Mouse (Mus musculus): Measurements from ENCODE around the gene Exoc3l4. TPM values are rescaled to one million over a fixed set of nuclear protein-coding genes. Genes with fewer than 3 reads are reported as not detected.
A peak's percentile ranks its signal among the peaks of the same experiment; 100 is the strongest.

The Exoc3l4 gene
- polyA plus RNA-seq, 1 experiment from 2014 or later, result 5.7 TPM

DNA sequence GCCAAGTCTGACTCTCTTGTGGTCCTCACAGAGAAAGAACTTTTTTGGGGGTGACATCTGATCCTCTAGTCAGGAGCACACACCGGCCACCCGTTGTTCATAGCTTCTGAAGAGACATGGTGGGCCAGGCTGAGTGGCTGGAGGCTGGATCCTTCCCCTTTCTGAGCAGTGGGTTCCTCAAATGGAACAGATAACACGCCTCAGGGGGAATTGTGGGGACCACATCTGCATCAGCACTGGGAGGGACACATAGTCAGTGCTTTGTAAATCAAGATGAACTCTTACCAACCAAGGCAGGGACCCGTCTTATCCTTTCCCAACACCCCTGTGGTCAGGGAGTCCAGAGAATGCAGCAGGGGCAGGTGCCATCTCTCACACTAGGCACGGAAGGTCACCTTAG lies 3.1 kb downstream of the Exoc3l4 start:
- Histone ChIP-seq H3K36me3 (ENCODE audit: control insufficient read depth, insufficient read depth, low read length) (no peaks in the 10 kb centered on the region), H3K4me1 (ENCODE audit: control insufficient read depth, insufficient read depth, low read length) (peaks cover 20% of the 10 kb centered on the region), H3K27me3 (ENCODE audit: control insufficient read depth, insufficient read depth, low read length) (peaks cover 26% of the 10 kb centered on the region), H3K9me3 (ENCODE audit: control insufficient read depth, low read depth, low read length) (no peaks in the 10 kb centered on the region), H3K4me3 (ENCODE audit: low read depth, low read length) (no peak overlapping the region), H3K4me2 (replicated peaks; ENCODE audit: low read depth, low read length) (no peak overlapping the region), H3K9ac (replicated peaks; ENCODE audit: low read depth, low read length) (no peak overlapping the region), H3K27ac (ENCODE audit: low read length) (no peak overlapping the region)
- no peak for ATAC-seq (ENCODE audit: insufficient number of reproducible peaks, insufficient read depth, low FRiP score, low read depth)
- WGBS, result 82% methylated on average over 5 of the region's 5 CpGs

DNA sequence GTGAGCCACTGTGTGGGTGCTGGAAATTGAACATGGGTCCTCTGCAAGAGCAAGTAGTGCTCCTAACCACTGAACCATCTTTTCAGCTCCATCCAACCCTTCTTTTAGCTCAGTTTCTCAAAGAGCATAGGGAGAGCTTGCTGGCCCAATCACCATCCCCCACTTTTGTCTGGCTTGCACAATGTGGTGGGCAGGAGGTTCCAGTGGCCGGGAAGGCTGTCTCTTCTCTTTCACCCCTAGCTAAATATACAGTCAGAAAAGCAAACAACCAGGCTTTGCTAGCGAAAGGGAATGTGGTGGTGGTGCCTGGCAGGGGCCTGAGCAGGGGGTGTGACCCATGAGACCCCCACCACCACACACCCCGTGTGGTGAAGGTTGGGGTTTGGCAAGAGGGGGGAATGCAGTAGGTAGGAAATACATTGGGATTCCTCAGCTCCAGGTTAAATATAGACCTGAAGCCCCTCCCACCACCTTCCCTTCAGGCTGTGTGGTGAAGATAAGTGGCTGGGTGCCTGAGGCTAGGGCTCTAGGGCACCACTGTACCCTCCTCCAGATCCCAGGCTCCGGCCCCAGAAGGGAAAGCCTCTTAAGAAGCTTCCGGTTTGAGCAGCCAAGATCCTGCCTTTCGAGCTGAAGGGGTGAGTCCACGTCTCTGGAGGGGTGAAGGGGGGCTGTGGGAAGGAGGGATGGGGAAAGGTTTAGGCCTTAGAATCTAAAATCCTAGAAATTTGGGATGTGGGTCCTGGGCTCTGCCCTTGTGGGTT lies 4.3 kb downstream of the Exoc3l4 start:
- WGBS, result 47% methylated on average over 7 of the region's 7 CpGs
- Histone ChIP-seq H3K36me3 (ENCODE audit: control insufficient read depth, insufficient read depth, low read length) (no peaks in the 10 kb centered on the region), H3K9me3 (ENCODE audit: control insufficient read depth, low read depth, low read length) (no peaks in the 10 kb centered on the region), H3K9ac (replicated peaks; ENCODE audit: low read depth, low read length) (no peak overlapping the region), H3K4me1 (ENCODE audit: control insufficient read depth, insufficient read depth, low read length) (peaks cover 20% of the 10 kb centered on the region), H3K4me2 (replicated peaks; ENCODE audit: low read depth, low read length) (no peak overlapping the region), H3K27me3 (ENCODE audit: control insufficient read depth, insufficient read depth, low read length) (peaks cover 26% of the 10 kb centered on the region), H3K4me3 (ENCODE audit: low read depth, low read length) (no peak overlapping the region), H3K27ac (ENCODE audit: low read length) (no peak overlapping the region)
- ATAC-seq (ENCODE audit: insufficient number of reproducible peaks, insufficient read depth, low FRiP score, low read depth), result no peak

DNA sequence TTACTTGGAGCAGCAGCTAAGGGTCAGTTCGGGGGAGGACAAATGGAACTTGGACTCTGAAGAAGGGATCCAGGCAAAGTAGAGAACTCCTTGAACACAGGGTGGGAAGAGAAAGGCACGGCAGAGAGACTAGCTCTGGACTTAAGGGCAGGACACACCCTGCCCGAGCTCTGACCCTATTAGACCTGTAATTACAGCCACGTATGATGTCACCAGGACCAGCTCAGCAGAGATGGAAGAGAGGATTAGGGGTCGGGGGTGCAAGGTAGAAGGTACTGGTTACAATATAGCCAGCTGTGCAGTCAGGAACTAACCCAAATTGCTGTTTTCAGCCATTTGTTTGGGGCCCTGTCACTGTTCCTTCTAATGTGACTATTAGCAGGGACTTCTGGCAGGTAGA lies 6.0 kb downstream of the Exoc3l4 start:
- H3K9me3 ChIP-seq (ENCODE audit: control insufficient read depth, low read depth, low read length), result no peaks in the 10 kb centered on the region
- peaks cover 29% of the 10 kb centered on the region for H3K27me3 ChIP-seq (ENCODE audit: control insufficient read depth, insufficient read depth, low read length)
- no peak overlapping the region for H3K4me2 ChIP-seq (replicated peaks; ENCODE audit: low read depth, low read length)
- H3K4me1 ChIP-seq (ENCODE audit: control insufficient read depth, insufficient read depth, low read length), result peaks cover 6% of the 10 kb centered on the region; the same call in 1 of the 2 replicates
- no peak overlapping the region for H3K27ac ChIP-seq (ENCODE audit: low read length)
- 64% methylated on average over 5 of the region's 5 CpGs for WGBS
- ATAC-seq (ENCODE audit: insufficient number of reproducible peaks, insufficient read depth, low FRiP score, low read depth), result no peak
- no peak overlapping the region for H3K4me3 ChIP-seq (ENCODE audit: low read depth, low read length)
- no peaks in the 10 kb centered on the region for H3K36me3 ChIP-seq (ENCODE audit: control insufficient read depth, insufficient read depth, low read length)
- no peak overlapping the region for H3K9ac ChIP-seq (replicated peaks; ENCODE audit: low read depth, low read length)

DNA sequence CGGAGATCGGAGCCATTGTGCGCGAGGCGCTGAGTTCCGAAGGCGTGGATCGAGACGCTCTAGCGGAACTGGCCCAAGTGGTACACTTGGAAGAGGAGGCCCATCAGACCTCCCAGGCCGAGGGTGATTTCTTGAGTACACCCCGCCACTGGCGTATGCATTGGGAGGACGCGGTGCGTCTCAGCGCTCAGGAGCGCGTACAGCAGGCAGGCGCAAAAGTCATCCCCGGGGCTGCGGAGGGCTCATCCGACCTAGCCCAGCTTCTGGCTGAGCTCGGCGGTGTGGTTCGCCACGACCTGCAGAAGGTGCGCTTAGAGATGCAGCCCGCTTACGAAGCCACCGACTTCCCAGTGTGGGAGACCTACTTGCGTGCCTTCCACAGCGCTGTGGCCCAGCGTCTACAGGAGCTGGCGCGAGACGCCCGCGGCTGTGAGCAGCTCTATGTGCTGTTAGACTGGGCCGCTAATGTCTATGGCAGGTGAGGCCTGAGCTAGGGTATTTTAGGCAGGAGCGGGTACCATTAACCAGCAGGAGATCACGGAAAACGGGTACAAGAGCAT lies 6.8 kb downstream of the Exoc3l4 start:
- 11% methylated on average over 43 of the region's 43 CpGs for WGBS
- Histone ChIP-seq H3K9ac (replicated peaks; ENCODE audit: low read depth, low read length) (no peak overlapping the region), H3K27ac (ENCODE audit: low read length) (no peak overlapping the region), H3K9me3 (ENCODE audit: control insufficient read depth, low read depth, low read length) (no peaks in the 10 kb centered on the region), H3K36me3 (ENCODE audit: control insufficient read depth, insufficient read depth, low read length) (no peaks in the 10 kb centered on the region), H3K4me1 (ENCODE audit: control insufficient read depth, insufficient read depth, low read length) (0 out of 2 replicates have a peak, but pooled peaks cover 6% of the 10 kb centered on the region), H3K4me2 (replicated peaks; ENCODE audit: low read depth, low read length) (peak overlapping the region; percentile 29), H3K4me3 (ENCODE audit: low read depth, low read length) (peak overlapping the region; percentile 17; the same call in 1 of the 2 replicates), H3K27me3 (ENCODE audit: control insufficient read depth, insufficient read depth, low read length) (peaks cover 36% of the 10 kb centered on the region)
- no peak for ATAC-seq (ENCODE audit: insufficient number of reproducible peaks, insufficient read depth, low FRiP score, low read depth)

DNA sequence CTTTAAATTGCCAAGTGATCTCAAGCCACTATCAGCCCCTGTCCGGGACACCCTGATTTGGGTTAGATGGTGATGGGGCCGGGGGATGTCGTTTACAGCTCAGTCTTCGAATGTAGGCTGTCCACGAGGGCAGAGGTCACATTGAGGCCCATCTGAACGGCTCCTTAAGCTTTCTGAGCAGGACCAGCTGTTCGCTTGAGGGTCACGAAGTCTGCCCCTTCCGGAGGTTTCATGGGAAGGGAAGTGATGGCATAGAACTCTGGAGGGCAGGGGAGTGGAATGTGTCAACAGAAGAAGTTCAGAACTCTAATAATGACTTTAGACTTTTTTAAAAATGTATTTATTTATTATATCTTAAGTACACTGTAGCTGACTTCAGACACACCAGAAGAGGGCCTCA lies 7.7 kb downstream of the Exoc3l4 start:
- 20% methylated on average over 9 of the region's 9 CpGs for WGBS
- H3K4me1 ChIP-seq (ENCODE audit: control insufficient read depth, insufficient read depth, low read length), result peaks cover 6% of the 10 kb centered on the region; the same call in 1 of the 2 replicates
- no peak overlapping the region for H3K4me2 ChIP-seq (replicated peaks; ENCODE audit: low read depth, low read length)
- H3K4me3 ChIP-seq (ENCODE audit: low read depth, low read length), result no peak overlapping the region
- no peak for ATAC-seq (ENCODE audit: insufficient number of reproducible peaks, insufficient read depth, low FRiP score, low read depth)
- H3K36me3 ChIP-seq (ENCODE audit: control insufficient read depth, insufficient read depth, low read length), result no peaks in the 10 kb centered on the region
- peaks cover 38% of the 10 kb centered on the region for H3K27me3 ChIP-seq (ENCODE audit: control insufficient read depth, insufficient read depth, low read length)
- H3K9ac ChIP-seq (replicated peaks; ENCODE audit: low read depth, low read length), result no peak overlapping the region
- no peaks in the 10 kb centered on the region for H3K9me3 ChIP-seq (ENCODE audit: control insufficient read depth, low read depth, low read length)
- H3K27ac ChIP-seq (ENCODE audit: low read length), result no peak overlapping the region

DNA sequence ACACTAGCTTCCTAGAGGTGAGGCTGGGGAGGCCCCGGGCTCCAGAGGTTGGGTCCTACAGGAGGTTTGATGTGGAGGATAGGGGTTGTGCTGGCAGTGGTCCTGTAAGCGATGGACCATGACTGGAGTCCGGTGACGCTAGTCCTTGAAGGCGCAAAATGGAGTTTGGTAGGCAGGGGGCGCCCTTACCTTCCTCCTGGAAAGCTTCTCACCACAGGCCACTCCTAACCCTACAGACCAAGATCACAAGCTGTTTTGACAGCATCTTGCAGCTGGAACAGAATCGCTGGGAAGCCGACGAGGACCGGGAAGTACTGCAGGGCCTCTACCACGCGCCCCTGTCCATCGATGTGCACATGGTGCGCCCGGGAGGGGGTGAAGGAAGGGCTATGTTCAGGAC lies 8.4 kb downstream of the Exoc3l4 start:
- peaks cover 12% of the 10 kb centered on the region for H3K4me1 ChIP-seq (ENCODE audit: control insufficient read depth, insufficient read depth, low read length)
- ATAC-seq (ENCODE audit: insufficient number of reproducible peaks, insufficient read depth, low FRiP score, low read depth), result no peak; the same call in 1 of the 2 replicates
- no peaks in the 10 kb centered on the region for H3K9me3 ChIP-seq (ENCODE audit: control insufficient read depth, low read depth, low read length)
- H3K27me3 ChIP-seq (ENCODE audit: control insufficient read depth, insufficient read depth, low read length), result peaks cover 42% of the 10 kb centered on the region
- H3K36me3 ChIP-seq (ENCODE audit: control insufficient read depth, insufficient read depth, low read length), result no peaks in the 10 kb centered on the region
- H3K9ac ChIP-seq (replicated peaks; ENCODE audit: low read depth, low read length), result no peak overlapping the region
- no peak overlapping the region for H3K4me2 ChIP-seq (replicated peaks; ENCODE audit: low read depth, low read length)
- WGBS, result 6% methylated on average over 15 of the region's 15 CpGs
- no peak overlapping the region for H3K4me3 ChIP-seq (ENCODE audit: low read depth, low read length)
- no peak overlapping the region for H3K27ac ChIP-seq (ENCODE audit: low read length)

DNA sequence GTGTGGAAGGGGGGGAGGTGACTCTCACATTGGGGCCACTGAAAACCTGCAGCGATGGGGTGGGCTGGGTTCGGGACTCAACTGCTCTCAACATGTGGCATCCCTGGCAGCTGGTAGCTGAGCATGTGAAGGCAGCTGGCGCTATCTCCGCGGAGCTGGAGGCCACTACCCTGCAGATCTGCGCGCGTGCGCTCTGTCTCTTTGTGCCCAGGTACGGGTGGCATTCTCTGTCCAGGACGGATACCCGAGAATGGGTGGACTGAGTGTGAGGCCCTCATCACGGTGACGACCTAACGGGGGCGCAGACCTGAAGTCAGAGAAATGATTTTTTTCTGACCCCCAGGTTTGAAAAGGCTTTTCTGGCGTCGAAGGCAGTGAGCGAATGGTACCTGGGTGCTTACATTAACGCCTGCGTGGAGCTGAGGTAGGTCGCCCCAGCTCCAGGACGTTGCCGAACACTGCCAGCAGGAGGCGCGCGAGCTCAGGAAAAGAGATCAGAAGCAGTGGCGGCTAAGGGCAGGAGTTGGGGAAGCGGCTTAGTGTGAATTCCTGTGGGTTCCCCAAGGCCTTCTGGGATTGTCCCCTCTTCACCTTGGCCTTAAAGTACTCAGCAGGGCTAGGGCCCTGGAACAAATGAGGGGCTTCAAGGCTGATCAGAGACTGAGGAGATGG lies 9.1 kb downstream of the Exoc3l4 start:
- no peak for ATAC-seq (ENCODE audit: insufficient number of reproducible peaks, insufficient read depth, low FRiP score, low read depth)
- H3K27ac ChIP-seq (ENCODE audit: low read length), result no peak overlapping the region
- no peak overlapping the region for H3K4me2 ChIP-seq (replicated peaks; ENCODE audit: low read depth, low read length)
- no peaks in the 10 kb centered on the region for H3K36me3 ChIP-seq (ENCODE audit: control insufficient read depth, insufficient read depth, low read length)
- 17% methylated on average over 29 of the region's 29 CpGs for WGBS
- no peak overlapping the region for H3K4me3 ChIP-seq (ENCODE audit: low read depth, low read length)
- peaks cover 15% of the 10 kb centered on the region for H3K4me1 ChIP-seq (ENCODE audit: control insufficient read depth, insufficient read depth, low read length)
- H3K9ac ChIP-seq (replicated peaks; ENCODE audit: low read depth, low read length), result no peak overlapping the region
- no peaks in the 10 kb centered on the region for H3K9me3 ChIP-seq (ENCODE audit: control insufficient read depth, low read depth, low read length)
- H3K27me3 ChIP-seq (ENCODE audit: control insufficient read depth, insufficient read depth, low read length), result peaks cover 46% of the 10 kb centered on the region

DNA sequence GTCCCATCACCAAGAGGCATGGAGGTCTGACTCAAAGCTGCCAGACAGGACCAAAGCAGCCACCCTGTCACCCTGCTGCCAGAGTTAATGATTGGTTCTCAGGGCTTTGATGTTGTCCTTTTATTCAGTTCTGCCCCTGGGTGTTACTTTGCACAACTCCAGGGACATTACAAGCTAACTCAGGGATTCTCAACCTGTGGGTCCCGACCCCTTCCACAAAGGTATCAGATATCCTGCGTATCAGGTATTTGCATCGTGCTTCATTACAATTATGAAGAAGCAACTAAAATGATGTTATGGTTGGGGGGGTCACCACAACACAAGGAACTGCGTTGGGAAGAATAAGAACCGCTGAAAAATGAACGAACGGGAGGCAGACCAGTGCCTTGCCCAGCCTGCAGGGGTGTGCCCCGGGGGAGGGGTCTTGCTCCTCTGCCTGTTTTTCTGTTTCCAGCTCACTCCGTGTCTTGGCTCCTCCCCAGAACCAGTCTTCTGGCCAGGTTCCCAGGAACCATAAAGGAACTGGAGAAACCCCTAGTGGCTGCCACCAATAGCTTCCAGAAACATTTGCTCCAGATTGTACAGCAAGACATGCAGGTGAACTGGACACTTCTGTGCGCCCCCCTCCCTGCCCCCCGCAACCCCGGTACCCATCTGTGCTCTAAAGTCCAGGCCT lies 10.8 kb downstream of the Exoc3l4 start:
- H3K4me1 ChIP-seq (ENCODE audit: control insufficient read depth, insufficient read depth, low read length), result peaks cover 20% of the 10 kb centered on the region

More for the DNA sequence above, 10.8 kb downstream of the Exoc3l4 start:
- no peak for ATAC-seq (ENCODE audit: insufficient number of reproducible peaks, insufficient read depth, low FRiP score, low read depth)
- peaks cover 44% of the 10 kb centered on the region for H3K27me3 ChIP-seq (ENCODE audit: control insufficient read depth, insufficient read depth, low read length)
- H3K9ac ChIP-seq (replicated peaks; ENCODE audit: low read depth, low read length), result no peak overlapping the region
- H3K9me3 ChIP-seq (ENCODE audit: control insufficient read depth, low read depth, low read length), result no peaks in the 10 kb centered on the region
- 49% methylated on average over 12 of the region's 12 CpGs for whole genome bisulfite sequencing
- H3K4me3 ChIP-seq (ENCODE audit: low read depth, low read length), result no peak overlapping the region
- H3K4me2 ChIP-seq (replicated peaks; ENCODE audit: low read depth, low read length), result no peak overlapping the region
- H3K27ac ChIP-seq (ENCODE audit: low read length), result no peak overlapping the region
- no peaks in the 10 kb centered on the region for H3K36me3 ChIP-seq (ENCODE audit: control insufficient read depth, insufficient read depth, low read length)

Measured in stomach, embryonic 14.5 days (tissue).